Mouse (Mus musculus) bone marrow macrophage, adult 2 months (primary cell): ENCODE data around the gene 2700097O09Rik.

ENCODE experiments used
- CTCF ChIP-seq: IDR thresholded peaks from 2 replicates; pipeline ENCODE4 v1.5.1; 2012; ENCODE audit warnings: low read depth, mild to moderate bottlenecking, low read length, moderate library complexity
- POLR2A ChIP-seq: IDR thresholded peaks from 2 replicates; pipeline ENCODE4 v1.6.1; 2012; ENCODE audit warnings: mild to moderate bottlenecking, low read depth, low read length, borderline replicate concordance

- TF ChIP-seq CTCF (no peak), POLR2A (no peak)
These were observed 76.1 kb downstream of the 2700097O09Rik start for GRCm38 (mm10) chr12:55003843-55004242.
